Mouse (Mus musculus) right cerebral cortex, postnatal 10 days (tissue): ENCODE results near the gene Gal.

ENCODE experiments used
- DNase-seq, 2 experiments: peaks; one replicate each; pipeline ENCODE4 v3.0.0; 2021; ENCODE audit warnings: low spot score in 2 of 2

Gene Gal

GRCm38 (mm10) chr19:3419251-3419650 lies 4.9 kb upstream of the Gal start:
- DNase-seq, result peak in 1 of 2 experiments; percentile 36

GRCm38 (mm10) chr19:3405531-3406281 lies 8.6 kb downstream of the Gal start:
- DNase-seq, result no peak

GRCm38 (mm10) chr19:3404030-3404429 lies 10.3 kb downstream of the Gal start:
- no peak for DNase-seq

GRCm38 (mm10) chr19:3402390-3402789 lies 12.0 kb downstream of the Gal start:
- DNase-seq, result no peak

- no peak for DNase-seq
Observed at GRCm38 (mm10) chr19:3401943-3402342, 12.4 kb downstream of the Gal start.

GRCm38 (mm10) chr19:3401504-3401903 lies 12.8 kb downstream of the Gal start:
- no peak for DNase-seq

GRCm38 (mm10) chr19:3400057-3400456 lies 14.3 kb downstream of the Gal start:
- DNase-seq, result no peak

GRCm38 (mm10) chr19:3394216-3394615 lies 20.1 kb downstream of the Gal start:
- no peak for DNase-seq

- no peak for DNase-seq
Observed at GRCm38 (mm10) chr19:3392384-3392783, 22.0 kb downstream of the Gal start.

GRCm38 (mm10) chr19:3389089-3389488 lies 25.3 kb downstream of the Gal start:
- DNase-seq, result peak; percentile 91 to 92

- DNase-seq, result peak; percentile 91 to 94
Observed at GRCm38 (mm10) chr19:3388629-3389057, 25.7 kb downstream of the Gal start, which contains the start of gene Tesmin. Gene Tesmin, plus strand, starts transcription at chr19:3388857.

GRCm38 (mm10) chr19:3388061-3388460 lies 26.3 kb downstream of the Gal start:
- DNase-seq, result no peak

- no peak for DNase-seq
Observed at GRCm38 (mm10) chr19:3378614-3379013, 35.7 kb downstream of the Gal start.

- DNase-seq, result no peak
Observed at GRCm38 (mm10) chr19:3376966-3377715, 37.2 kb downstream of the Gal start.

GRCm38 (mm10) chr19:3375945-3376495 lies 38.3 kb downstream of the Gal start:
- no peak for DNase-seq

- DNase-seq, result no peak
Observed at GRCm38 (mm10) chr19:3374028-3374427, 40.3 kb downstream of the Gal start.

- DNase-seq, result no peak
Observed at GRCm38 (mm10) chr19:3373380-3373779, 41.0 kb downstream of the Gal start.

- DNase-seq, result no peak
Observed at GRCm38 (mm10) chr19:3368276-3368675, 46.1 kb downstream of the Gal start.

- DNase-seq, result no peak
Observed at GRCm38 (mm10) chr19:3365089-3365488, 49.3 kb downstream of the Gal start.

GRCm38 (mm10) chr19:3363510-3363909 lies 50.8 kb downstream of the Gal start:
- DNase-seq, result no peak
